Mouse (Mus musculus) embryo, embryonic 11.5 days (tissue): ENCODE data around the gene Adgre5.

Experiments used
- DNase-seq: peaks from one replicate; pipeline ENCODE4 v3.0.0-alpha.2; 2012; ENCODE audit warnings: low read depth, low spot score

Adgre5 gene

GRCm38 (mm10) chr8:83723447-83724083 lies 17.6 kb downstream of the Adgre5 start:
- DNase-seq = no peak

DNA sequence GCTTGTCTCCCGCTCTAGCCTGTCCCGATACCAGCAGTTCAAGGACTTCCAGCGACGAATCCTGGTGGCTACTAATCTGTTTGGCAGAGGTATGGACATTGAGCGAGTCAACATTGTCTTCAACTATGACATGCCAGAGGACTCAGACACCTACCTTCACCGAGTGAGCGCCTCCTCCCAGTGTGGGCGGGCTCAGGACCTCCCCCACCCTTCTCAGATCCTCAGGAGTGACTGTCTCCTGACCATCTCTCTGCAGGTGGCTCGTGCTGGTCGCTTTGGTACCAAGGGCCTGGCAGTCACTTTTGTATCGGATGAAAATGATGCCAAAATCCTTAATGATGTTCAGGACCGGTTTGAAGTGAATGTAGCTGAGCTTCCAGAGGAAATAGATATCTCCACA lies 18.5 kb downstream of the Adgre5 start:
- no peak for DNase-seq

GRCm38 (mm10) chr8:83721405-83722025 lies 19.6 kb downstream of the Adgre5 start:
- DNase-seq = no peak

GRCm38 (mm10) chr8:83719693-83720092 lies 21.4 kb downstream of the Adgre5 start:
- DNase-seq = no peak

DNA sequence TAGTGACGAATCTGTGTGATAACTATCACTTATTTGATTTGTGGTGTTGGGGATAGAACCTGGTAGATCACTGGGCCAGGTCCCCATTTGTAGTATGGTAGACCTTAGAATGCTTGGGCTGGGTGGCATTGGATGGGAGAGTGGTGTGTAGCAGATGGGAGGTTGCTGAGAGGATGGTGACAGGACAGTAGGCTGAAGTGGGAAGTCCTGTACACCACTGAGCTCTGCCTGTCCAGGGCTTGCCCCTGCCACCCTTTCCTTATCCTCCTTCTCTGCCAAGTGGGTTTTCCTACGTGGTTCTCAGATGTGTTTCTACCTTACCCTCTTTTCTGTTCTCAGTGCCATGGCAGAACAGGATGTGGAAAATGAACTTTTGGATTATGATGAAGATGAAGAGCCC lies 22.1 kb downstream of the Adgre5 start:
- DNase-seq = no peak

DNA sequence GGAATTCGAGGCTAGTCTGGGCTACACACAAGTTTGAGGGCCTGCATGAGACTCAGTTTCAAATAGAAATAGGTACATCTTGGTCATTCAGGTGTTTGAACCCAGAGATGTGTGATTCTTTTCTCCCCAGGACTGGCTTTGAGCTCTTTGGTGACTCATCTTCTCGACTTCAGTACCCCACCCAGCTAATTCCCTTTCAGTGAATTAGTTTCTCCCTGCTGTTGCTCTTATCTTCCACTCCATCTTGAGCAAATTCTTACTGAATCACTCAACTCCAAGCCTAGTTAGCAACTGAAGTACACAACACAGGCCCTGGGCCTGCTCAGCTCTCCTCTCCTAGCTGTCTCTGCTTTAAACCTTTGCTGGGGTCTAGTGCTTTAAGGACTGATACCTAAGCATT lies 24.6 kb downstream of the Adgre5 start:
- DNase-seq = no peak

DNA sequence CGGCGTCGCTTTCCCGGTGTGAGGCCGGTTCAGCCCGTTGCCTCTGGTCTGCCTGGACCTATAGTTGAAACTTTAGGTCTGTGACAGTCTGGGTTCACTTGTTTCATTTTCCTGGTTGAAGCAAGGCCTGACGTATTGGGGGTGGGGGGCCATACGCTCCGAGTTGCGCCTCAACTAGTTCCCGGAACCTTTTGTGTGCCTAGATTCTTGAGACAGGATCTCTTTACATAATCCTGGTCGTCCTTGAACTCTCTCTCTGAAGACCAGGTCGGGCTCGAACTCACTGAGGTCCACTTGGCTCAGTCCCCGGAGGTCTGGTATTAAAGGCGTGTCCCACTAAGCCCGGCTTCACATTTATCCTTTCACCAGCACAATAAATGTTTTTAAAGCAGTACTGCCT lies 25.4 kb downstream of the Adgre5 start:
- DNase-seq = no peak

DNA sequence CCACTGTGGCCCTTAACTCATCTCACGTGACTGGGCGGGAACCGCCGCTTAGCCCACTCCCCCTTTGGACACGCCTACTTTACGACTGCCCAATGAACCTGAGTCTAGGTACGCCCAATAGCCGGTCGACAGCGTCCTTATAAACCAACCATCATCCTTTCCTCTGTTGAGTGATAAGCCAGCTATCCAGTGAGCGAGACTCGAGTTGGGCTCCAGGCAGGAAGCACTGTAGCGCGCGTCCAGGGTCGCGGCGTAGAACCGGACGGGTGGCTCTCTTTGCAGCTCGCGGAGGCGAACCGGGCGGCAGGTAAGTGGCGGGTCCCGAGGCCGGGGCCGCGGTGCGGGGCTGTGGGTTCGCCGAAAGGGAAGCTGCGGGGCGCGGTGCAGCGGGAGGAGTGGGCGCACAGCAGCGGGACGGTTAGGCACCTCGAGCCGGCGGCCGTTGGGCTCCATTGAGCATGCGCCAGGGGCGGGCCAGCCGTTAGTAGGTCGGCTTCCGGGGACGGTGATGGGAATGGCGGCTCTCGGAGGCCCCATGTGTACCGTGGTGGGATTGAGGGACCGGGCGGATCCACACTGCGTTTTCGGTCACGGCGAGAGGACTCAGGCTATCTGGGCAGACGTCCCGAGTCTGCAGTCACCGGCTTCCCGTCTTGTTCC lies 26.0 kb downstream of the Adgre5 start, which contains the start of gene Ddx39:
TSS of gene Ddx39 (plus strand) at position 147 of the 660 bp plus-strand sequence.
- DNase-seq = peak; percentile 94

GRCm38 (mm10) chr8:83714676-83715030 lies 26.5 kb downstream of the Adgre5 start:
- DNase-seq = no peak

DNA sequence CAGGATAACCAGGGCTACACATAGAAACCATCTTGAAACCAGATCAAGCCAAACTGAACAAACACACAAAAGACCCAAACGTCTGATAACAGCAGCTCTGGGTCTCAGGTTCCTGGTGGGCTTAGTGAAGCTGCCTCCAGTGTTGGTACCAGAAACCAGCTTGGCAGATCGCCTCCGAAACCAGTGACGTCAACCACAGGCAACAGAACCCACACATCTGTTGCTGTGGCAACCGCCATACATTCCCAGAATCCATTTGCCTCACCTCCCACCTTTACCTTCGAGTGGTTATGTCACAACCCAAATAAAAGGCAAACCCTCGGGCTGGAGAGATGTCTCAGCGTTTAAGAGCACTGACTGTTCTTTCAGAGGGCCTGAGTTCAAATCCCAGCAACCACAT lies 33.6 kb downstream of the Adgre5 start:
- DNase-seq = no peak

GRCm38 (mm10) chr8:83706411-83706810 lies 34.7 kb downstream of the Adgre5 start:
- no peak for DNase-seq

DNA sequence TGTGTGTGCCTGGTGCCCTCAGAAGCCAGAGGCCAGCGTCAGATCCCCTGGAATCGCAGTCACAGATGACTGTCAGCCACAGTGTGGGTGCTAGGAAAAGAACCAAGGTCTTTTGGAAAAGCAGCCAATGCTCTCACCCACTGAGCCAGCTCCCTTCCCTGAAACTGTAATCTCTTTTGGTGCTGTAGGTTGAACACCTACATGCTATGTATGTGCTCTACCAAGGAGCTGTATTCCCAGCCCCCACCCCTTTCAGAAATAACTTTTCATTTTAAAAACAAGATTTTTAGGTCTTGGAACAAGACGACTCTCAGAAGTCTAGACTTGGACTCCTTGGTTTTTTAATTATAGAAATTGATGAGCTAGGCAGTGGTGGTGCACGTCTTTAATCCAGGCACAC lies 37.7 kb downstream of the Adgre5 start:
- no peak for DNase-seq

- no peak for DNase-seq
These were observed 40.6 kb downstream of the Adgre5 start for GRCm38 (mm10) chr8:83700423-83701085.

DNA sequence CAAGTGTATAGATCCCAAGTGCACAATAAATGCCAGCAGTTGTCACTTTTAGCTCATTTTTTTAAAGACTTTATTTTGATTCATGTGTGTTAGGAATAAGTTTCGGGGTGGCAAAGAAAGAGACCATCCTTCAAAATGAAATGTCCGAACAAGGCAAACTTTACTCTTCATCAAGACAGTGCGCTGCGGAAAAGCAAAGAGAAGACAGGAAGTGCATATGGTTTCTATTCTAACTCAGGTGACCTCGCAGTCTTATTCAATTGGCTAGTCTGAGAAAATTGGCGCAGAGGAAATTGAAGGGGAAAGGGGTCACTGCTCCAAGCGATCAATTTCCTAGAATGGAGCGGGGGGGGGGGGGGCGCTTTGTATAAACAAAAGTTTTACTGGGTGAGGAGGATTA lies 41.6 kb downstream of the Adgre5 start:
- no peak for DNase-seq

DNA sequence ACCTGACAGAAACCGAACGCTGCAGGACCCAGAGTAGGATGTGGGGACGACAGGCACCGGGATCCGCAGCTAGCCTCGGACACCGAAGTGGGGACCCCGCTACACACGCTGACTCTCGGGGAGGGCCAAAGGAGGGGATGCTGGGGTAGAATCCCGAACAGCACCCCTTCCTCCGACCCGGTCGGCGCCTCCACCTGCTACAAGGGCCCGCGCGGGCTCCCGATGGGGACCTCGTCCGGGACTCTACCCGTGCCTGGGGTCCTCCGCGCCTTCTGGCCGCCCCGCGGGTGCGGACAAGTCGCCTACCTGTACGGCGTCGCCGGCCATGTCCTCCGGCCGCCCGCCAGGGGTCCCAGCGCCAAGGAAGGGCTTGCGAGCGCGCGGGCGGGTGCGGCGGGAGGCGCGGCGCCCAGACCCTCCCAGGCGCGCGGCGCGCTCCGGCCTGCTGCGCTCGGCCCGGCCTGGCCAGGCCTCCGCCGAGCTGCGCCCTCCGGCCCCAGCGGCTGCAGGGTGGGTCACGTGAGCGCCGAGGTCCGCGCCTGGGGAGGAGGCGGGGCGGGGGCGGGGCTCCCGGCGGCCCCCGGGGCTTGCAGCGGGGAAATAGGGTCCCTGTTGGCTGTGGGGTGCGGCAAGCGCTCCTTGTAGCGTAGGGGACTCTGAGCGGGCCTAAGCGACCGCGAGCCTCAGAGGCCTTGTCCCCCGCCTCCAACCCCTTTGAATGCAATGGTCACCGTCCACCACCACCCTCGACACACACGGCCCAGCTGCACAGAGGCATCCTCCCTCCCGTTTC lies 42.3 kb downstream of the Adgre5 start, which contains the start of gene Pkn1:
TSS of gene Pkn1 (minus strand) at position 519 of the 793 bp plus-strand sequence.
- peak; percentile 63 for DNase-seq

DNA sequence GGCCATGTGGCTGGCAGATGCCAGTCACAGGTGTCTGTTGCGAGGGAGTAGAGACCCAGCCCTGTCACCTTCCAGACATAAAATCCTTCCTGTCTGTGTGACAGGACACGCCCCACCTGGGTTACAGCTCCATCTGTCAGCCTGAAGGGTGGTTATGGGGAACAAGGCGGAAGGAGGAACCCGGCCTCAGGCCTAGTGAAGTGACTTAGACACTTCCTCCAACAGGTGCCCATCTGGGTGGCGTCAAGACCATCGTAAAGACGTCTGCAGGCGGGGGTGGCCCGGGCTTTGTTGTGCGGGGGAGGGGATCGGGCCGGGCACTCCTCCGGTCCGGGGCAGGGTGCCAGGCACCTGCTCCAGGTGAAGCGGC lies 42.9 kb downstream of the Adgre5 start:
- DNase-seq = no peak

- DNase-seq = no peak
These were observed 43.5 kb downstream of the Adgre5 start for GRCm38 (mm10) chr8:83697374-83698220.

GRCm38 (mm10) chr8:83695351-83696106 lies 45.6 kb downstream of the Adgre5 start:
- no peak for DNase-seq

DNA sequence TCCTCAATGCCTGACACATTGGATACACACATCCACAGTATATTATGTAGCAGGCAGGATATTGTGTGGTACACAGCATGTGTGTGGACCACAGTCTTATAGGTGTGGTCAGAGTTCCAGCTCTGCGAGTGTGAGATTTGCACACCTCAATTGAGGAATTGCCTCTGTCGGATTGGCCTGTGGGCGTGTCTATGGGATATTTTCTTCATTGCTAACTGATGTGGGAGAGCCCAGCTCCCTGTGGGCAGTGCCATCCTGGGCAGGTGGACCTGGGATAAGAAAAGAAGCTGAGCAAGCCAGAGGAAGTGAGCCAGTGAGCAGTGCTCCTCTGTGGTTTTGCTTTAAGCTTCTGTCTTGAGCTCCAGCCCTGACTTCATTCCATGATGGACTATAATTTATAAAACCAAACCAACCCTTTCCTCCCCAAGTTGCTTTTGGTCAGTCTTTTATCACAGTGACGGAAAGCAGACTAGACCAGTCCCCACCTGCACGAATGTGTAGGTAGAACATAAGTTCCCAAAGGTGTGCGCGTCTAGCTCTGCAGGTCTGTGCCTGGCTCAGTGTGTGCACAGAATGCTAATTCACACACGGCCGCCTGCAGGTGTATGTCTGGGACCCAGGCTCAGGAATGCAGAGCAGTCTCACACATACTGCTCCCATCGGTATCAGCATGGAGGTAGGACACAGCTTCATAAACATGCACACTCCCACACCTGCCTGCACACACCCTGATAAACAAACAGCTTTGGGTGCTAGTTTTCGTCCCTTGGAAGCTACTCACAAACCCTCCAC lies 46.6 kb downstream of the Adgre5 start:
- no peak for DNase-seq
